Mouse (Mus musculus) spleen, adult 12 weeks (tissue): ENCODE data around the gene Cnn2.

Source experiments
- DNase-seq: peaks from one replicate; pipeline ENCODE4 v3.0.0; 2022; ENCODE audit warnings: low spot score

Gene Cnn2

DNA sequence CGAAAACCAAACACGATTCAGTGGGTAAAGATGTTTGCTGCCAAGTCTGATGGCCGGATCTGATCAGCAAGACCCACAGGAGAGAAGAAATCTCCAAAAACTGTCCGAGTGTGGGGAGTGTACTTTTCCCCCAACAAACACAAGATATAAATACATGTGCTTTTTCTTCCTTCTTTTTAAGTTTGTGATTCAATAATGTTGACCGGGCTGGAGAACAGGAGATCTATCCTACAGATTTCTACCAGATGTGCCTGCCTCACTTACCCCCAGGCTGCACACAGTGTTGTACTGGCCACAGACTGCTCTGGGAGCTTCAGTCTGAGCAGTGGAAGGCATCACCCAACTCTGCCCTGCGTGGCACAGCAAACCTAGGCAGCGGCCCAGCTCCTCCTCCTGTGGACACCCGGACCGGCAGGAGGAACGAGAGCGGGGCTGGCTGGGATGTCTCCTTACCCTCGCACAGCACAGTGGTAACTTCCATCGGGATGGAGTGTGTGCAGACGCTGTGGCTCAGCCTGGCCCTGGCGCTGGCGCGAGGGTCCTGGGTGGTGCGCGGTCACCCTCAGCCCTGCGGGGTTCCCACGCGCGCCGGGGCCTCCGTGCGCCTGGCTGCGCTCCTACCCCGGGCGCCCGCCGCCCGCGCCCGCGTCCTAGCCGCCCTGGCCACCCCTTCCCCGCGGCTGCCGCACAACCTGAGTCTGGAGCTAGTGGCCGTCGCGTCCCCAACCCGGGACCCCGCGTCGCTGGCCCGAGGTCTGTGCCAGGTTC, 17.8 kb upstream of the Cnn2 start, which contains the start of gene Grin3b:
Gene Grin3b (plus strand): TSS at position 301 of the 768 bp plus-strand sequence.
- no peak for DNase-seq

DNA sequence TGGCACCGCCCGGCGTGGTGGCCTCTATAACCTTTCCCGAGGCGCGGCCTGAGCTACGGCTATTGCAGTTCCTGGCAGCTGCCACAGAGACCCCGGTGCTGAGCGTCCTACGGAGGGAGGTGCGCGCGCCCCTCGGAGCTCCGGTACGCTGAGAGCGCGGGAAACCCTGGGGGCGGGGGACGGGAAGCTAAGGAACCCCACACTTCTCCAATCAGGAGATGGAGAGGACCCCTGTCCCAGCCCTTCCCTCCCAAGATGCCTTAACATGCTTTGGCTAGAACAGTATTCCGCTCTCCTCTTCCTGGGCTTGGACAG, 17.2 kb upstream of the Cnn2 start:
- no peak for DNase-seq

DNA sequence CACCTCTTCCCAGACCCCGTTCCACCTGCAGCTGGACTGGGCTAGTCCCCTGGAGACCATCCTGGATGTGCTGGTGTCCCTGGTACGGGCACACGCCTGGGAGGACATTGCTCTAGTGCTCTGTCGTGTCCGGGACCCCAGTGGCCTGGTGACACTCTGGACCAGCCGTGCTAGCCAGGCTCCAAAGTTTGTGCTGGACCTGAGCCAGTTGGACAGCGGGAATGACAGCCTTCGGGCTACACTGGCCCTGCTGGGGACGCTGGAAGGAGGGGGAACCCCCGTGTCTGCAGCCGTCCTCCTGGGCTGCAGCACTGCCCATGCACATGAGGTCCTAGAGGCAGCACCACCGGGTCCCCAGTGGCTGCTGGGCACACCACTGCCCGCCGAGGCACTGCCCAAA, 15.6 kb upstream of the Cnn2 start:
- DNase-seq: no peak

DNA sequence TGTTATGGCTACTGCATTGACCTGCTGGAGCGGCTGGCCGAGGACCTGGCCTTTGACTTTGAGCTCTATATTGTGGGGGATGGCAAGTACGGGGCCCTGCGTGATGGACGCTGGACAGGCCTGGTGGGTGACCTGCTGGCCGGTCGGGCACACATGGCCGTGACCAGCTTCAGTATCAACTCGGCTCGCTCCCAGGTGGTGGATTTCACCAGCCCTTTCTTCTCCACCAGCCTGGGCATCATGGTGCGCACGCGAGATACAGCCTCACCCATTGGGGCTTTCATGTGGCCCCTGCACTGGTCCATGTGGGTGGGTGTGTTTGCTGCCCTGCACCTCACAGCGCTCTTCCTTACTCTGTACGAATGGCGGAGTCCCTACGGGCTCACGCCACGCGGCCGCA, 14.3 kb upstream of the Cnn2 start:
- DNase-seq: no peak

DNA sequence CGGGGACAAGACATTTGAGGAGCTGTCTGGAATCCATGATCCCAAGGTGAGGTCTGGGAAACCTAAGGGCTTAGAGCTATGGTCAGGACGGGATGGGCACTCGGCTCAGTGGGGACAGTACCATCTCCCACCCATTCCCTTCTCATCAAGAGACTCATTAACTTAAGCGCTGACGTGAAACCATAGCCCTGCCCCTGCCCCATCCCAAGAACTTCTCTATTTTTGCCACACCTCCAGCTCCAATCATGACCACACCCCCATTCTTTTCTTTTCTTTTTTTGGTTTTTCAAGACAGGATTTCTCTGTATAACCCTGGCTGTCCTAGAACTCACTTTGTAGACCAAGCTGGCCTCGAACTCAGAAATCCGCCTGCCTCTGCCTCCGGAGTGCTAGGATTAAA, 13.7 kb upstream of the Cnn2 start:
- no peak for DNase-seq

DNA sequence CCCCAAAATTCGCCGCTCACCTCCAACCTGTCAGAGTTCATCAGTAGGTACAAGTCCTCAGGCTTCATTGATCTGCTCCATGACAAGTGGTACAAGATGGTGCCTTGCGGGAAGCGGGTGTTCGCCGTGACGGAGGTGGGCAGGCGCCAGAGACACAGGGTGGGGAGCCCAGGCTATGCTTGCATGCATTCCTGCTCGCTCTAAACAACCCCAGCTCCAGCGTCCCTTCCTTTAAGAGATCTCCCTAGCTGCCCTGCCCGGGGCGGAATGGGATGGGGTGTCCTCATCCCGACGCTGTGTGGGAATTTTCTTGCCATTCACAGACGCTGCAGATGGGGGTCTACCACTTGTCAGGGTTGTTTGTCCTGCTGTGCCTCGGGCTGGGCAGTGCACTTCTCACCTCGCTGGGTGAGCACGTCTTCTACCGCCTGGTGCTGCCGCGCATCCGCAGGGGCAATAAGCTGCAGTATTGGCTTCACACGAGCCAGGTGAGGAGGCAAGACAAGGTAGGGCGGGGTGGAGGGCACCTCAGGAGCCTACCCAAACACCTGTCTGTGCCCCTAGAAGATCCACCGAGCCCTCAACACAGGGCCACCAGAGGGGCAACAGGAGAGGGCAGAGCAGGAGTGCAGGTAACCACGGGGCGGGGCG, 12.2 kb upstream of the Cnn2 start:
- no peak for DNase-seq

DNA sequence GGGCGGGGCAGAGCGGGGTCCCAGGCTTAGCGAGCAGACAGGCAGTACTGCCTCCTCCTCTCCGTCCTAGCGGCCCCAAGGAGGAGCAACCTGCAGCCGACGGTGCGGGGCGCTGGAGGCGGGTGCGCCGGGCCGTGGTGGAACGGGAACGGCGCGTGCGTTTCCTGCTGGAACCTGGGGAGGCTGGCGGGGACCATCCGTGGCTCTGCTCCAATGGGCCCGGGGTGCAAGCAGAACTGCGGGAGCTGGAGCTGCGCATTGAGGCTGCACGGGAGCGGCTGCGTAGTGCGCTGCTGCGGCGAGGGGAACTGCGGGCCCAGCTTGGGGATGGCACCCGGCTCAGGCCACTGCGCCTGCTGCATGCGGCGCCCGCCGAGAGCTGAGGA, 11.7 kb upstream of the Cnn2 start:
- DNase-seq: no peak

DNA sequence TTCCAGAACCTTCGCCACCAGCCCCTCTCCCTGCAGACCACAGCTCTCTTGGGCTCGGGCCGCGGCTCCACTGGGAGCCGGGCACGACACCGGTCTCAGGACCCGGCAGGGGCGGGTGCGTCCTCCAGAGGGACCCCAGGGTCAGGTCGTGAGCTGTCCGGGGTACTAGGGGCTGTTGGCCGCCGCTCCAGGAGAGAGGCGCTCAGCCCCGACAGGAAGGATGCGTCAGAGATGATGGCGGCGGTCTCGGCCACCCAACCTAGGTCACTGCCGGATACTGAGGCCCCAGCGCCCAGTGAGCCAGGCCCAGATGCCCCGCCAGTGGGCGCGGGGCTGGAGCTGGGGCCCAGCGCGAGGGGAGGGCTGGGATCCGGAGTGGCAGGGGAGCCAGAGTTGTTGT, 11.1 kb upstream of the Cnn2 start:
- DNase-seq: no peak

DNA sequence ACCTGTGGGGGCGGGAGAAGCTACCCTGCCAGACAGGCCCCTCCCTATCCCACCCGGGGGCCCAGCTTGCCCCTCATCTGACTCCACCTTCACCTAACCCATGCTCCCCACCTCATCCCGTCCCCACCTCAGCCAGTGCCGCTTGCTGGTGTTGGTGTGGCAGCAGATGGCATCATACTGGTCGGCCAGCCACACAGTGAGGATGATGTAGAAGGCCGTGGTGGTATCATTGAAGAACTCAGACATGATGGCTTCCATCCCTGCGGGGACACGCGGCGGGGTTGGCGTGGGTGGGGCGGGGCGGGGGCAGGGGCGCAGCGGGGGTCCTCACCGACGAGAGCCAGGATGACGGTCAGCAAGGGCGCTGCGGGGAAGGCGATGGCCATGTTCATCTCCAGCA, 10.3 kb upstream of the Cnn2 start:
- no peak for DNase-seq

DNA sequence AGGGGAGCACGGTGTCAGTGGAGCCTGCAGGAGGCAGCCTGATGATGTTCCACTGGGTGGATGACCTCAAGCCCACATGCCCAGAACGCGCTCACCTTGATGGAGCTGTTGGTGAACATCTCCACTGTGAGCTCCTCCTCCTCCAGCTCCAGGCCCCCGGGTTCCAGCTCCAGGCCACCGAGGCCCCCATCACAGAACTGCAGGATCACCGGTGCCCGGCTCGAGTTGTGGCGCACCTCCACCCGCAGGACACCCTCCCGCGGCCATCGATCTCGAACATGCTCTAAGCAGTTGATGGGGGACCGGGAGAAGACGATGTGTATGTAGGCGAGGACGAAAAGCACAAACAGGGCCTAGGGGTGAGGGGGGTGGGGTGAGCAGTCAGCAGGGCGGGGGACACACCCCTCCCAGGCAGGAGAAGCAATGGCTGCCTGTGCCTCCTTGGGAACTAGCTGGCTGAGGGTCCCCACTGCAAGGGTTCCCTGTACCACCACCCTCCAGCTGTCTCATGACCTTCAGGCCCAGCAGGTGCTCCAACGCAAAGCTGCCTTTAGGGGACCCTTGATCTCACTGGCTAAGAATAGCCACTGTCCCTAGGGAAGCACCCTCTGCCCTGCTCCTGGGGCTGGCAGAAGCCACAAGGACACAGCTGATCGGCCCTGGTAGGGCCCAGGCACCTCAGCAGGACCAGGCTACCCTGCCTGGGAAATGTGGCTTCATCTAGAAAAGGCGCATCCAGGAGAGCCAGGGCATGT, 8.8 kb upstream of the Cnn2 start:
- DNase-seq: no peak

DNA sequence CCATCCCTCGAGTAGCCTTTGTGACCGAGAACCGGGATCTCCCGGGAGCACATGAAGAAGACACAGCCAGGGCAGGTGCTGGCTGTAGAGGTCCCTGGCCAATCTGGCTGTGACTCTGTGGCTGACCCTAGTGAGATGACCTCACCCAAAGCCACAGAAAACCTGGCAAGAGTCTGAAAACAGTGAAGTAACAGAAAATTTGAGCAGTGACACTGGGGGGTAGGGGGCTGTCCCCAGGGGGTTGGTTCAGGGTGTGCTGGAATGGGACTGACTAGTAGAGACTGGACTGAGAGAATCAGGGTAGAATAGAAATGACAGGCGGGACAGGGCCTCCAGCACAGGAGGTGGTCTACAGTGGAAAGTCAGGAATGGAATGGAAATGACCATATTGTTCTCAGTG, 5.2 kb upstream of the Cnn2 start:
- no peak for DNase-seq

DNA sequence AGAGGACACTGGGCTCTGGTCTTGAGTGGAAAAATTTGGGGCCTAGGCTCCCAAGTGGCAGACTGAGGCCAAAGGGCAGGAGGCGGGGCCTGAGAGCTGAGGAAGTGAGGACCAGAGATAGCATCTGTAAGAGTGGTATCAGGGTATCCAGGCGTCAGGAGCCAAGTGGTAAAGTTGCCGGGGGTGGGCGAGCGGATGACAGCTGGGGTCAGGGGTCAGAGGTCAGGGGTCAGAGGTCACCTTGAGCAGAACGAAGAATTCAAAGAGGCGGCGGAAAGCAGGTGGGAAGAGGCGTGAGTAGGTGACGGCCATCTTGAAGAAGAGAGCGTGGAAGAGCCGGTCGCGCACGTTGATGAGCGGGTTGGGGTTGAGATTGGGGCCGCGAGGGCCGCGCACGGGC, 4.7 kb upstream of the Cnn2 start:
- DNase-seq: peak; percentile 63

DNA sequence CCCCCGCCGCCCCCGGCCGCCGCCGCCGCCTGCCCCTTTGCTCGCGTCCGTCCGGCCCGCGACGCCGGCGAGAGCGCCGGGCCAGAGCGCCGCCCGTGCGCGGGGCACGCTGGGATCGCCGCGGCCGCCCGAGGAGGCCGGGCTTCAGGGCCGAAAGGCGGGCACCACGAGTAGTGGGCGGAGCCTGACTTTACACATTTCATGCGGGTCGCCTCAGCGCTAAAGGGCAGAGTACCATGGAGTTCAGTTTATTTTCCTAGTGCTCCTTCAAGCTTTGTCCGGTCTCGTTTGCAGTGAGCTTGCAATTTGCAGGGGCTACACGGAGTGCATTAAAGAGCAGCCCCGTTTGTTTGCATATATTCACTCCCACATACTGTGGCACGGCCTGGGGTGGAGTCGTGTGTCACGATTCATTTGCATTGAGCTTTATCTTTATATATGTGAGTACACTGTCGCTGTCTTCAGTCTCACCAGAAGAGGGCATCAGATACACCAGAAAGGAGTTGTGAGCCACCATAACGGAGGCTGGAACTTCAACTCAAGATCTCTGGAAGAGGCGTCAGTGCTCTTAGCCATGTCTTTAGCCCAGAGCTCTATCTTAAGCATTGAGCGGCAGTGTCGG, 4.1 kb upstream of the Cnn2 start, which contains the start of gene Tmem259:
Gene Tmem259 (minus strand): TSS at position 136 of the 622 bp plus-strand sequence.
- DNase-seq: peak; percentile 85

DNA sequence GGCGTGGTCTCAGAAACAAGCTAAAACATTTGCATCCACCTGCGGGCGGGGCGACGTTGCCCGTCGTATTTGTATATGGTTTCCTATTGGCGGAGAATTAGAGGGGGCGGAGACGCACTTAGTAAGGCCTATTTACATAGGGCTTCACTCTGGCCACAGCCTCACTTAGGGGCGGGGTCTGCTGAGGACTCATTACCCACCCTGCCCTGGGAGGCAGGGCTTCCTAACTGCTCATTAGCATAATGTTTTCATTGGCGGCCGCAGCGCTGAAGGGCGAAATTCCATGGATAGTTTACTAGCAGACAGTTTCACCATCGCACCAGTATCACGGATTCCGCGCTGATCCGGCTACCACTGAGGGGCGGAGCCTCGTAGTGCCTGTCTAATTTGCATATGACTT, 3.5 kb upstream of the Cnn2 start:
- peak; percentile 93 for DNase-seq

DNA sequence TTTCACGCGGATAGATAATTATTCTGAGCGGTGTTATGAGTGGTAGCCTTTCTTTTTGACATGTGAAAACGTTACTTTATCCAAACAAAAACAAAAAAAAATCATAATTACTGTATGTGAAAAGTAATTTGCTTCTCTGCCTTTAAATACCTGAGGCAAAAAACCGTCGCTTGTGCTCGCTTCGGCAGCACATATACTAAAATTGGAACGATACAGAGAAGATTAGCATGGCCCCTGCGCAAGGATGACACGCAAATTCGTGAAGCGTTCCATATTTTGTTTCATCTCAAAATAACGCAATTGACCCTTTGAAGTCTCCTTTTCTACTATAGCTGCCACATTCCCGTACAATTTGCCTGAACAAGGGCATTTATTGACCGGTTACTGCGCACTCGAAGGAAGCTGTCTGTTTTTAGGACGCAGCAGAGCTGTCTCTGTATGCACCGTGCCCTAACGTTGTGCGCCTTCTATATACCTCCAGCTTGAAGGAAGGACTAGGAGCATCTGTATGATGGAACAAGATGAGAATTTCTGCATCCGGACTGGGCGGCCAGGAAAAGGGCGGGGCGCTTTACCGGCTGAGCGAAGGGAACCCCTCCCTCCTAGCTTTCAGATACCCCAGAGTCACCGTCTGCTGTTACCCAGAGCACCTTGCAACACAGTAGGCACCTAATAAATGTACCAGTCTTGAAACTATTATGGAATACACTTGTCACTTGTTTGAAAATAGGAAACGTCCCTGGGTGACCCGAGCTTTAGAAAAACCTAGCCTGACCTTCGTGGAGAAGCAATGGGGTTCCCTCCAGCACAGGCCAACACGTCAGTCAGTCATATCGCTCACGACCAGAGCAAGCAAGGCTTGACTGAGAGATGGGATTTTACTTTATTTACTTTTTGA, 2.8 kb upstream of the Cnn2 start:
- peak; percentile 66 for DNase-seq

DNA sequence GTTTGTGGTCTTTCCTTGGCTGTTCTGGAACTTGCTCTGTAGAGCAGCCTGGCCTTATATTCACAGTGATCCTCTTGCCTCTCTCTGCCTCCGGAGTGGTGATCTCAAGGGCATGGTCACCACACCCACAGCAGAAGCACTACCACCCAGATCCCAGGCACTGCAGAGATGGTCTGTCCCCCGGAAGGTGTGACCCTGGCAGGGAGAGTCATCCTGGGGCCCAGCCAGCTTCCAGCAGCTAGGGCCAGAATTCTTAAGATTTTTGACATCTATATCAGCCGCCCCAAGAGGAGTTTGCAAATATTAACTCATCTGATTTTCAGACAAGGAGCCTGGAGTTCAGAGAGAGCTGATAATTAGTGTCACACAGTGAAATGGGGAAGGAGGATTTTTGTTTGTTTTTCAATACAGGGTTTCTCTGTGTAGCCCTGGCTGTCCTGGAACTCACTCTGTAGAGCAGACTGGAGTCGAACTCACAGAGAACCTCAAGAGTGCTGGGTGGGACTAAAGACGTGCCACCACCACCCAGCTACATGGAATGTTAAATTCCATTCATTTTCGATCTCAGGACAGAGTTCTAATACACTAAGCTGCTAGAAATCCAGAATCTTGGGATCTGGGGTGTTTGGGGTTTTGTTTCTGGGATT, 2.0 kb upstream of the Cnn2 start:
- no peak for DNase-seq

DNA sequence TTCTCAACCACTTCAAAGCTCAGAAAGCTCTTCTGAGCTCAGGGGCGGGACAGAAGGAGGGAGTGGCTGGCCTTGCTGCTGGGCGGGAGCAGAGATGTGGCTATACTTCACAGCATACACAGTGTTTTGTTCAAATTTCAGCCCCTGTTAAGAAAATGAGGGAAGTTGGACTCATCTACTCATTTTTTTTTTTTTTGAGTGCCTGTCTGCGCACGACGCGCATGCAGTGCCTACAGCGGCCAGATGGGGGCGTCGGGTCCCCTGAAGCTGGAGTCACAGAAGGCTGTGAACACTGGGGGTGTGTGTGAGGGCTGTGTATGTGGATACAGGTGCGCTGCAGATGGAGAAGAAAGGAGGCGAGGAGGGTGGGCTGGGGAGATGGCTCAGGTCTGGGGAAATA, 1.4 kb upstream of the Cnn2 start:
- peak; percentile 84 for DNase-seq

DNA sequence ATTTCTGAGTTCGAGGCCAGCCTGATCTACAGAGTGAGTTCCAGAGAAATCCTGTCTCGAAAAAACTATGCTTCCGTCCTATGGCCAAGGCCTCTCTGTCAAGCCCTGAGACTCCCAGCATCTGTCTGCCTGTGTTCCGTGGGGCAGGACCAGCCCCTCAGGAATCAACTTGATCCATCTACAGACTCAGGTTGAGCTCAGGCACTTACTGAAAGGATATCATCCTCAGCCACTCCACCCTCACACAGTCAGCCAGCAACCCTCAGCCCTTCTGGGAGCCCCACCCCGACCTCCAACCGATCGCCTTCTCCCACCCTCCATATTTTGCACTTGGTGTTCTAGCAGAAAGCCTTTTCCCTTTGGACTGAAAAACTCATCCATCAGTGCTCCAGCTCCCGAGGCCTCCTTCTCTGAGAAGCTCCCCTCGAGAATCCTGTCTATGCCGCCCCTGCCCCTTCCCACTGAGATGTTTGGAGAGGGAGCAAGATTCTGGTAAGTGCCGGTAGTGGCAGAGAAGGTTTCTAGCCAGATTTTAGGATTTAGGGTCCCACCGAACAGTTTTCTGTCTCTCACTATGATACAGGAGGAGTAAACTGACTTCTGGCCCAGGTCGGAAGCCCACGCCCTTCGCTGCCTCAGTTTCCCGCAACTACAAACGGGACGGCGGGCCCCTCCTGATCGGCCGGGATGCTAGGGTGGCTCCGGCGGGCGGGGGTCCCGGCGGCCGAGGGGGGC, 446 bp upstream of the Cnn2 start:
- no peak for DNase-seq

DNA sequence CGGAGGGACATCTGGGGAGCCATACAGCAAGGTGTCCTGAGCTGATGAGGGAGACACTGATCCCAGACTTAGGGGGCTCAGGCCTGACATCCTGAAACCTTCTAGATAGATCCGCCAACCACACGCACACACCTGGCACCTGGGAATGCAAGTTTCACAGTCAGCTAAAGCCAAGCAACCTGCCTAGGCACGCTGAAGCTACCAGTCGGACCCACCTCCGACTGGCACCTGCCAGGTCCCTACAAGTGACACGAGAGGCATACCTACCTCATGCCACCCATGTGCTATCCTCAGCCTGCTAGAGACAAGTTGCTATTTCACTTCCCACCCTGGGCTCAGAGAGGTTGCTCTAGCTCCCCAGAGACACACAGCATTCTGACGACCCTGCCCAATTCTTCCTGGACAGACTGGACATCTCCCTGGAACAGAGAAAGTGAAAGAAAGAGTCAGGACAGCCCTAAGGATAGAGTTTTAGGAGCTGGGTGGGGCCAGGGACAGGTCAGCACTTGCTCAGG, 945 bp downstream of the Cnn2 start:
- DNase-seq: no peak

DNA sequence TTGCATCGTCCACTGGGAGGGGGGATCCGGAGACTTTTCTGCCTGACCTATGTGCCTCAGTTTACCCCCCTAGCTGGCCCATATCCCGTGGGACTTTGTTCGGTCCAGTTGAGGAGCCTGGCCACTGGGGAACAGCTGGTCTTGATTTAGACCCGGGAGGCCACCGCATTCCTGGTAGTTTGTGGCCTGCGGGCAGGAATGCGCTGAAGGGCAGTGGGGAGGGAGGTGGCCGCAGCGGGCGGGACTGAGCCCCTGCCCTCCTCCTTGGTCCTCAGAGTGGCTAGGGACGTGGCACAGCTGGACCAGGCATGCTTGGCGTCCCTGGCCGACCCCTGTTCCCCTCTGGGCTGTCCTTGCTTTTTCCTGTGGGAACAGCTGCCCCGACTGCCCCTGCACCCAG, 1.5 kb downstream of the Cnn2 start:
- DNase-seq: no peak
